Mouse (Mus musculus): ENCODE measurements at regions not wholly inside any gene's neighbourhood (a gene's known extent, or its start where the extent isn't known, plus 50 kb on each side); places are given as distances from the start of the nearest gene placed in this dataset.
A peak's percentile ranks its signal among the peaks of the same experiment; 100 is the strongest.

DNA sequence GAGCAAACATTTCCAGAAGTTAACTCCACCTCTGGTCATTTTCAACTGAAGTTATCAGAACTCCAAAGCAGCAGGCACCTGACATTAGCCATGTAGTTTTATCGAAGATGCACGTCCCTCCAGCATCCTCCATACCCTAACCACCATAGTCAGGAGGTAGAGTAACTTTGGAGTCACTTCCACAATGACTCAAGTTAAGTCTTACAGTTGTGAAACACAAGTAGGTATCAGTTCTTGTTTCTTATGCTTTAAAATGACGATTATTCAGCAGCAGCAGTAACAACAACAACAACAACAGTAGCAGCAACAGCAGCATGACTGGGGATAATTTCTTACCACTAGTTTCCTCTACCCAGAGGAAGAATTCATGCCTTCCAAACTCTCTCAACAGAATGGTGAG is 51.3 kb upstream of the Tank start:
- no peak for DNase-seq (ENCODE audit: low read depth)

DNA sequence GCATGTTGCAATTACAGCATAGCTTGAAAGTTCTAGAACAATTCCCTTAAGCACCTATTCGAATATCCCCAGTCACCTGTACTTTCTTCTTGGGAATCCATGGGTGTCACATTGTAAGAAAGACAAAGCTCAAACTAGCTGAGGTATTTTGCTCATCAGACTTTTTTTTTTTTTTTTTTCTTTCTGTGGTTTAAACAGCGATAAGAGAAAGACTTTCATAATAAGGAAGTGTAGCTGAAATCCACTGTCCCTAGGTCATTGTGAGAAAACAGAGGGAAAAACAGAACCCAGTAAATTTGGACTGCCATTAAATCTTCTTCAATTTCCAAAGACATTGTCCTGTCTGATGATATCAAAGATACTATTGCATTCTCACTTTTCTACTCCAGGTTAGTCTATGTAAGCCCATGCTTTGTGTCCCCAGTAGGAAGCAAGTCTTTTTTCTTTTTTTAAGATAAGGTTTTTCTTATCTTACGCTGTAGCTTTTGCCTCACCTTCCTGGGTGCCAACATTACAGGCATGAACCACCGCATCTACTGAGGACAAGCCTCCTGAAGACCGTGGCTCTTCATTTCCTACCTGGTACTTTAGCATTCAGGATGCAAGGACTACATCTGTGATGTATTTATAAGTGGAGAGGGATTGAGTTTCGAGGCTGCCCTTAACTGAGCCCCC is 54.2 kb upstream of the Tank start:
- no peak for DNase-seq (ENCODE audit: low read depth)

DNA sequence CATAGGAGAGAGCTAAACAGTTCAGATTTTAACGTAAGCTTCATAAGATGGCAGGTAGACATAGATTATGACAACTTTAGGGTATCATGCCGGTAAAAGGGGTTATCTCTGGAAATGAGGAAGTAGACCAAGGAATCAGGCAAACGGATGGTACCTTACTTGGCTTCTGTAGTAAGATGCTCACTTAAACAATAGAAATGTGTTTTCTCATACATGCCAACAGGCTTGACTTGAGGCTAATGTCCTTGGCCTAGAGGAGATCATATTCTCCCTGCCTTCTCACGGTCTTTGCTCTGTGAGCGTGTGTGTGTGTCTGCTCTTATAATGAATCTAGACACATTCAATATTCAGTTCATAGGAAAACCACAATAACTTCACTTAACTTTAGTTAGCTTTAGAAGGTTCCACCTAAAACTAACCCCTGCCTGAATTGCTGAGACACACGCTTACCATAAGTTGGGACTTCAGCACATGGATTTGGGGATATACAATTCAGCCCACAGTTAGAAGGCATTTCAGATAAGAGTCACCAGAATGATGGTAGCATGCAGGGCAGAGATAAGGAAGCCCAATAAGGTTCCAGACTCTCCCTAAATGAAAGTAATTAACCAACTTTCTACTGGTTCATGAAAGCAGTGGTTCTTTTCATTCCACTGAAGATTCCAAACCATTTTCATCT is 63.8 kb upstream of the Tank start:
- DNase-seq (ENCODE audit: low read depth), result no peak

DNA sequence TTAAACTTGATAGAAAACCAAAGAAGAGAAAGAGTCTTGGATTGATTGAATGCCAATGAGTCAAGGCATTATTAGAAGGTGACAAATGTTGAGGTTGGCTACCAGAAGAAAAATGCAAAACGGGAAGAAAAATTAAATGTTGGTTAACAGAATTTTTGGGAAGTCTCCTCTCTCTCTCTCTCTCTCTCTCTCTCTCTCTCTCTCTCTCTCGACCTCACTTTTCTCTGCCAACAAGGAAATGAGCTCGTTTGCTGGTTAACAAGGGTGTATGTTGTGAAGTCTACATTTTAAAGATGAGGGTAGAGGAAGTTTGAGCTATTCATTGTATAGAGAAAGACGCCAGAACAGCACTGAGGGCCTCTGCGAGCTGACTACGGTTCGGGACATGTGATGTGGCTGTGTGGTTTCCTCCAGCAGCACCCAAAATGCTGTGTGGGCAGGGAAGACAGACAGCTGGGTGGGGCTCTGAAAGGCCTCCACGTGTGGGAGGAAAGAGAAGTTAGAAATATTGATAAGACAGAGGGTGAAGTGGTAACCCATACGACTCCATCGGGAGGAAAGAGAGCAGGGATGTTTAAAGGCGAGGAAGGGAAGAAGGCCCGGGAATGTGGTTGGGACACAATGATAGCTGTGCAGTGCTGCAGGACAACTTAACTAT is 64.5 kb upstream of the Tank start:
- no peak for DNase-seq (ENCODE audit: low read depth)

DNA sequence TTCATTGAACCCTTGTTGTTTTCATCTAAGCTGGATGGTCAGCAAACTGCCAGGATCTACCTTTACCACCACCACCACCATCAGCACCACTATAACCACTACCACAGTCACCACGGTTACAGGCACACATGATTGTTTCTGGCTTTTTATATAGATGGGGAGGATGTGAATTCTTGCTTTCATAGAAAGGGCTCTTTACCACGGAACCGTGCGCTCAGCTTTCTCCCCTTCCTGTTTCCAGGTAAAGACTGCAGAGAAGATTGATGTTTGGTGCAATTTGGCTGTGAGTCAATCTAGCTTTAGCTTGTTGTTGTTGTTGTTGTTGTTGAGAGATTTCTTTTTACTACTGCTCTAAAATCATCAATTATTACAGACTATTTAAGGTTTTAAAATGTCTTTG is 74.8 kb upstream of the Tank start:
- DNase-seq (ENCODE audit: low read depth), result no peak

DNA sequence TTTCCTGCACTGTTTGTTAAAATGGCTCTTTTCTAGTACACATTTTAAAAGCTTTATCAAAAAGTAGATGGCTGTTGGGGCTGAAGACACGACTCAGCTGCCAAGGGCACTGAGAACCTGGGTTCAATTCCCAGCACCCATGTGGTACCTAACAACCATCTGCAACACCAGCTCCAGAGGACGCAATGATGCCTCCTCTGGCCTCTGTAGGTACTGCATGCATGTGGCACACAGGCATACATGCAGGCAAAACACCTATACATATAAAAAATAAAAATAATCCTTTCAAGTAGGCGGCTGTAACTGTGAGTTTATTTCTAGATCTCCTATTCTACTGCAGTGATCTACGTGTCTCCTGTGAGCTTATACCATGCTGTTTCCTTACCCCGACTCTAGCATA is 76.5 kb upstream of the Tank start:
- no peak for DNase-seq (ENCODE audit: low read depth)

DNA sequence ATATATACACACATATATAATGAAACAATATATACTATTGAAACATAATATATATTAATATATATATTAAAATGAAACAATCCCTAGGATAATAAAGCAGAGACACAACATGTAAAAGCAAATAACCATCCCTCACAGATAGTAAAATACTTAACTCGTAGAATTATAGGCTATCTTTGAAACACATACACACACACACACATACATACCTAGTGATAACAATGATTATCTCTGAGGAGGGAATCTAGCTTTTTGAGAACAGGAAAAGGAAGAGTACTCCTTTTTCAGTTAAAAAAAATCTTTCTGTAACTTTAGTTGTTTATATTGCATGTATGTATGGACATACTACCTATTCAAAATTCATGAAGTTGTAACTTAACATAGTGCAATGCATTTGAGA is 79.1 kb upstream of the Tank start:
- no peak for DNase-seq (ENCODE audit: low read depth)

DNA sequence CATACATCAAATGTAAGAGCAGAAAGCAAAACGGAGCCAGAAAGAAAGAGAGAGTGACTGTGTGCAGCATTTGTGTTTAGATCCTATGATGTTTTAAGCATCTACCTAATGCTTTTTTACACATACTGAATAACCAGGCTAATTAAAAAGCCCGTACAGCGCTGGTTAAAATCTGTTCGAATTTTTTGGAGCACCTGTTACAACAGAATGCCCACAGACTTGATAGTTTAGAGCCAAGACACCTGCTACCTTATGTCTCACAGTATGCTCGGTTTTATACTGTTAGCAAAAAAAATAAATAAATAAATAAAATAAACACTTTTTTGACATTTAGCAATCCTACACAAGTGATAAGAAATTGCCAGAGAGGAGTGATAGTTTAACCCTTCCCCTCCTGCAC is 80.5 kb upstream of the Tank start:
- DNase-seq (ENCODE audit: low read depth), result no peak

DNA sequence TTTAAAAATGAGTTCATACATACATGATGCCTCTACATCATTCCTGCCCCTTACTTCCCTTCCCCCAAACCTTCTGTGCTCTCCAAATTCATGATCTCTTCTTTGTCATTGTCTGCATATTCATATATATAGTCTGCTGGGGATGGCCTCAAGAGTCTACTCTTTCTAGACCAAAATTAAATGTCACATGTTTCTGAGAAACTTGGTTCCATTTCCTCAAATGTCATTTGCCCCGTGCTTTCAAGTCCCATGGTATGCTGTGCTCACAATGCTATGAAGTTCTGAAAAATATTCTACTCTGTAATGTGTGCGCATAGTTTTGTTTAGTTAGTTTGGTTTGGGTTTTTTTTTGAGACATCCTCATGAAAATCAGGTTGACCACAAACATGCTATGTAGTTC is 81.4 kb upstream of the Tank start:
- no peak for DNase-seq (ENCODE audit: low read depth)

DNA sequence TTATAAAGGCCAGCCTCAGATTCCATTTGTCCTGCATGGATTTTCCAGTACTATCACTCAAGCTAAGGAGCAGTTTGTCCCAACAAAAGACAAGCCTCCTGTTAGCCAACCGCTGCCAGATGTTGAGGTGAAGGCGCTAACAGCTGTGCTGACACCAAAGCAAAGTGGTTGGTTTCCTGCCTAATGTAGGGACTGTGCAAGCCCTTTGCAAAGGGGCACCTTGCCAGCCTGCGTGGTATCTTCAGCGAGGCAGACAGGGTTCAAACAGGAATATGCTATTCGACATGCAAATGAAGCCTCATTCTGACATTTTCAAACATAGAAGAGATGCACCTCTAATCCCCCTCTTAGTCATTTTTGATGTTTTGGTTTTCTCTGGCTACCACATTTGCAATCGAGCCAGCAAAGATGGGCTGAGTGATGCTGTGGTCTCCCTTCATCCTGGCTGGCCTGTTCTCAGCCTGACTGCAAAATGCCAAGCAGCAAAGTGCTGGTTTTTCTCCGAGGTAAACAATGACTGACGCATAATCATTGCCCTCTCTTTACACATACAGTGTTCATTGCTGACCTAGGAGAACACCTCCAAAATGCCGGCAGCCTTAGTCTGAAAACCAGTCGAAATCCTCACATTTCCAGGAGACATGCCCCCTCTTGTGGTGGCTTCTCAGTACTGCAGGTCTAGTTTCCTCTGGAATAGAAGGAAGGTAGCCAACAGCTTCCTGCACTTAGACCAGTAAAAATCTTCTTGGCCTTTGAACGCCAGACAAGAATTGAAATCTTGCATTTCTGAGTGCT is 84.3 kb upstream of the Tank start:
- peak; percentile 59 for DNase-seq (ENCODE audit: low read depth)

DNA sequence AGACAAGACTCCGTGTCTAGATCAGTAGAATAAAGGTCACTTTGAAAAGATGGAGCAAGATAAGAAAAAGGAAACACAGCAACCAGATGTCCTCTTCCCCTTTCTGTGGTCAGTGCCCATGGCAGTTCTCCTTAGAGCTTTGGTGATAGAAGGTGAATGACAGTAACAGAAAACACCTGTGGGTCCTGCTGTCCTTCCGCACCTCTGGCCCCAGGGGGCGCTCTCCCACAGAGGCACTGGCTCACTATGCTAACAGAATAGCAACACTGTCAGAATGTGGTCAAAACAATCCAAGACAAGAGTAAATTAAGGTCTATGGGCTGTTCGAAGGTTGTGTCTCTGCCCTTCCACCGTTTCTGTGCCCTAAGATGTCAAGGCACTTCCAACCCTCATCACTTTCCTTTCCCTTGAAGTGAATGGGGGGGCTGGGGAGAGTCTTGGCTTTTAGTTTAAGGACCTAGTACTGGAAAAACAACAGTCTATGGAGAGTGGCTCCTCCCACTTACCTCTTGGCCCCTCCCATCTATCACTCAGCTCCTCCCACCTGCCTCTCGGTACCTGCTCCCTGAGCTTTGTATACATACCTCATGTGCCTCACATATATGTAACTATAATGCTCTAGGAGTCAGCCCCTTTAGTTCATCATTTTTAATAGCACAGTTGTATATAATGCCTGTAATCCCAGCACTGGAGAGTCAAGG is 86.2 kb upstream of the Tank start:
- no peak for DNase-seq (ENCODE audit: low read depth)

DNA sequence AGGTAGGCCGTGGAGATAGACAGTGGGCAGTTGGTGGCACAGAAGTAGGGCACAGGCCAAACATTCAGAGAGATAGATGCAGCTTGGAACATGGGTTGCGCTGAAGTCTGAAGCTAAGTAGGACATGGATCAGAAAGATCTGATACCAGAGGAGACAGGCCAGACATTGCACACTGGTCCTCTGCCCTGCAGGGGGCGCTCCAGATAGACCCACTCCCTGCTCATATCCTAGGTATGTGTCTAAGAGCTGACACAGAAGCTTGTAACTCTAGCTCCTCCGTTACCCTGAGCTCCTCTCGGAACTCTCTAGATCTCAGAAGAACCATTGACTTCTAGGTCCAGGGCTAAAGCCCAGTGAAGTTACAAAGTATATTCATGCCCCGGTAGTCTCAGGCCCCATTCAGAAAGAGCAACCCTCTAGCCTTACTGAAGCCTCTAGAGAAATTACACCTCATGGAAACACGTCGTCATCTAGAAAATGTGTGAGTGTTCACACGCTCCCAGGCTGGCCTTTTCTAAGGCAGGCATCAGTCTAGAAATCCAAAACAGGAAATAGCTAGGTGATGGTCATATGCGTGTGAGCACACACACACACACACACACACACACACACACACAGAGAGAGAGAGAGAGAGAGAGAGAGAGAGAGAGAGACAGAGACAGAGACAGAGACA is 87.8 kb upstream of the Tank start:
- DNase-seq (ENCODE audit: low read depth), result no peak

DNA sequence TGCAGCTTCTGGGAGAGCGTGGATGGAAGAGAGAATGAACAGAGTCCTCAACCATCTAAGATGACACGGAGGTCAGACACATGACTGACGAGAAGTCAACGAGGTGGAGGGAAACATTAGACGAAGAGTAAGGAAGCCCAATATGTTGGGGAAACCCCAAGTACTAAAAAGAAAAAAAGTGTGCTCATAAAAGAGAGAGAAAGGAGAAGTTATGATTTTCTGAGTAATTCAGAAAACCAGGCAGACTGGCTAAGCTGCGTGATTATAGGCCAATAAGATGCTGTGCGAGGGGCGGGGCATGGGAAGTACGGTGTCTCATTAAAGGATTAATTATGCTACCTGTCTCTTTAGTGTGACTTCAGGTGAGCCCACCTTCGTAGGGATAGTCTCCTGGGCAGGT is 88.6 kb upstream of the Tank start:
- DNase-seq (ENCODE audit: low read depth), result no peak

DNA sequence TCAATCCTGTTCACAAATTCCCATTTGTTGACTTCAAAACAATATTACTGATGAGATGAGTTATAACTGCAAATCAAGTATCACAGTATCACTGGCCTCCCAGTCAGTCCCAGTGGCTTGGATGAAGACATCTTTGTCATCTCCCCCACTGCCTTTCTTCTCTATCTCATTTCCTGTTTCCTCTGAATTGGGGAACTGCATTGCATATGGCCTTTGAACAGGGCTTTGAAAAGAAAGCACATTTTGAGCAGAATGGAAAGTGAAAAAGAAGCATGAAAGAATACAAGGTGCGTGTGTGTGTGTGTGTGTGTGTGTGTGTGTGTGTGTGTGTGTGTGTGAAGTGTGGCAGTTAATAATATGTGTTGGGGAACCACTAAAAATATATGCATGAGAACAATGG is 94.6 kb upstream of the Tank start:
- DNase-seq (ENCODE audit: low read depth), result no peak

DNA sequence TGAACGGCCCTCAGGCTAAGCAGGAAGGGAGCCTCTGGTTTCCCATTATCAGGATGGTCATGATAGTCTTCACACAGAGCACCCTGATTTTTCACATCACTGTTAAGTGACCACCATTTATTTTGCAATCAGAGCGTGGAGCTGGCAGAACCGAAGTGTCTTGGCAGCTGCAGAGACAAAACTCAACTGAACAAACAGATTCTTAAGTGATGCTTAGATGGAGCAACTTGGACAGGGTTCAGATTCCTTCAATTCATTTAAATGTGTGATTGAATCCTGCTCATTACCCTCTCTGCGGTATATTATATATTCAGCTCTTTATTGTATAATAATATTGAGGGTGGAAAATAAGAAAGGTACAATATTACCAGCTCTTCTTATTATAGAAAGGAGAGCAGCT is 101.7 kb upstream of the Tank start:
- no peak for DNase-seq (ENCODE audit: low read depth)

DNA sequence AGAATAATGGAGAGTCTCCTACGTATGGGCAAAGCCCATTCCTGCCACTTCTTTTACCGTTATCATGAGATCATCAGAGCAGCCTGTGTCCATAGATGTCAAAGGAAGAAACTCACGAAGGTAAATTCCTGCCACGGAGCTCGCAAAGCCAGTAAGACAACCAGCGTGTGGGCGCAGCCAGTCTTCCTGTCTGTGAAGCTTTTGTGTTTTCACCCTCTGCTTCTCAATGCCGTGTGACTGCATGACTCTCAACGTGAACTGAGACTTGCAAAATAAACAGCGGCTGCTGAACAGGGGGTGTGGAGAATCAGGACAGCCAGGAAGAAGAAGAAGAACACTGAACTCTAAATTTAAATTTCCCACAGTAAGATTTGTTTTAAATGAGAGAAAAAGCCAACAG is 103.8 kb upstream of the Tank start:
- no peak for DNase-seq (ENCODE audit: low read depth)

DNA sequence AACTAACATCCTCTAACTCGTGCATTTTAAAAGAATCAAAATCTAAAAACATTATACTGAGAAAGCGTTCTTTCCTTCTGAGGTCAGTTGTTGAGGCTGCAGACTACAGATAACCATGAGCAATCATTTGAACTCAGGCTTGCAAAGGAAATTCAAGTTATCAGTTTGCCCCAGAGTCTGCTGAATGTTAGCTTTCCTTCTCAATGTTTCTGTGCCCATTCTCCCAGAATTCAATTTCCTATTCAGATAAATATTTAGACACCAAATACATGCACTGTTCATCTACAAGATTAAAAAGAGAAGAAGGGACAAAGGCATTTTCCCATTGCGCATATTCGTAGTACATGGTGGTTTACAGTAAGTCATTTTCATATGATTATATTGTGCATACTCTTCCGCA is 107.9 kb upstream of the Tank start:
- no peak for DNase-seq (ENCODE audit: low read depth)

DNA sequence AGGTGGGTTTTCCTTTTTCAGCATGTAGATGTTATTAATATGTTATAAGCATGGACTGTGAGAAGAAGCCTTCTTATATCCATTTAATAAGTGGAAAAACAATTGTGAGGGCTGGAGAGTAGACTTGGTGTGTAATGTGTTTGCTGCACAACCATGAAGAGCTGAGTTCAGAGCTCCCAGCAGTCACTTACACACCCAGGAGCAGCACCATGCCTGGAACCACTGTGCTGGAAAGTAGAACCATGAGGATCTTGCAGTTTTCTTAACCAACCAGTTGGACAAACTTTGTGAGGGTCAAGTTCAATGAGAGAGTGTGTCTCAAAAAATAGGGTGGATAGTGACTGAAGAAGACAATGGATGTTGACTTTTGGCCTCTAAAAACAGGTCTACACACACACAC is 108.3 kb upstream of the Tank start:
- DNase-seq (ENCODE audit: low read depth), result no peak

DNA sequence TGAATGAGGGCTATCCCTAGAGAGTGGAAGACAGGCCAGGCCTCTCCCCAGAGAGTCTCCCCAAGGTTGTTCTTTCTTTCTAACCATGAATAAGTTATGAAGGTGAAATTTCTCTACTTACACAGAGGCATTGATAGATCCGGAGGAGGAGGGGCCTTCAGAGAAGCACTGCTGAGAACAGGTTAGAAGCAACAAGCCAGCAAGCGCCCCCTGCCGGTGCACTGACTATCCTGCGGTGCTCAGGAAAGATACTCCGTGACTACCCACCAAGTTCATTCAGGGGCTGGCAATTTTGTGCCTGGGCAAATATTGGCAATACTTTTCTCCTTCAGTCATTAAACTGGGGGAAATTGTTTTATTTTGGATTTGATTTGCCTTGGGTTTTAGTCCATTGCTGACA is 122.5 kb upstream of the Tank start:
- DNase-seq (ENCODE audit: low read depth), result no peak

DNA sequence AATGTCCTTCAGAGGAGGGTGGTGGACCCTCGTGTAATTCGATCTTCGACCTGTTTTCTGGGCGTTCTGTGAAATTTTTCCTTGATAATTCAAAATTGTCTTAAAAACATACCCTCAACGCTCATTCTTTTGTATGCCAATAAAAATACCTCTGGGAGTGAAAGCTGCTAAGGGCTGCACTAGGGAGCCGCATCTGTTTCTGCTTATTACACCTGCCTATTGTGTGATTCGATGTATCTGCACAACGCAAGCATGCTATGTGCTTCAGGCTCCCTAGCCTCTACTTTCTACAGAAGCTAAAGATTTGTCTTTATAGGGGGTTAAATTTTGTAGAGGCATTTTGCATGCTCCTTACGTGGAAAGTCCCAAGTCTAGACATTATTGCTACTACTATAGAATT is 123.7 kb upstream of the Tank start:
- DNase-seq (ENCODE audit: low read depth), result no peak

DNA sequence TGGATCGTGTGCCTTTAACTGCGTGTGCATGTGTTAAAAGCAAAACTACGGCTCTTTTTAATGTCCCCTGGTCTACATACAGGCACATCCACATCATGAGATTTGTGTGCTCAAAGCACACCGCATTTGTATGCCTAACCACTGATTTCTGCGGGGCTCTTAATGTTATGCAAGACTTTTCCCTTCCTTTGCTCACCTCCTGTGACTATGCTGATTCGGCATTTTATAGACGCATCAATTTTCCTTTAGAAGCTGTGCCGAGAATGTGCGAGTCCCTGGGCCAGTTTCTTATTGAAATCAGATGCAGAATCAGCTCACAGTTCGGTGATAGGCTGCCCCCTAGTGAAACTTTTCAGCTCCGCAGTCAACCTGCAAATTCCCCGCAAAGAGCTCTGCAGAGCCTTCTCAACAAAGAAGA is 124.1 kb upstream of the Tank start:
- DNase-seq (ENCODE audit: low read depth), result peak; percentile 87
